Mouse (Mus musculus): ENCODE measurements around the gene Fbxl8. TPM values are rescaled to one million over a fixed set of nuclear protein-coding genes. Genes with fewer than 3 reads are reported as not detected.

Fbxl8 gene
- polyA plus RNA-seq, 1 experiment = 0.27 TPM

DNA sequence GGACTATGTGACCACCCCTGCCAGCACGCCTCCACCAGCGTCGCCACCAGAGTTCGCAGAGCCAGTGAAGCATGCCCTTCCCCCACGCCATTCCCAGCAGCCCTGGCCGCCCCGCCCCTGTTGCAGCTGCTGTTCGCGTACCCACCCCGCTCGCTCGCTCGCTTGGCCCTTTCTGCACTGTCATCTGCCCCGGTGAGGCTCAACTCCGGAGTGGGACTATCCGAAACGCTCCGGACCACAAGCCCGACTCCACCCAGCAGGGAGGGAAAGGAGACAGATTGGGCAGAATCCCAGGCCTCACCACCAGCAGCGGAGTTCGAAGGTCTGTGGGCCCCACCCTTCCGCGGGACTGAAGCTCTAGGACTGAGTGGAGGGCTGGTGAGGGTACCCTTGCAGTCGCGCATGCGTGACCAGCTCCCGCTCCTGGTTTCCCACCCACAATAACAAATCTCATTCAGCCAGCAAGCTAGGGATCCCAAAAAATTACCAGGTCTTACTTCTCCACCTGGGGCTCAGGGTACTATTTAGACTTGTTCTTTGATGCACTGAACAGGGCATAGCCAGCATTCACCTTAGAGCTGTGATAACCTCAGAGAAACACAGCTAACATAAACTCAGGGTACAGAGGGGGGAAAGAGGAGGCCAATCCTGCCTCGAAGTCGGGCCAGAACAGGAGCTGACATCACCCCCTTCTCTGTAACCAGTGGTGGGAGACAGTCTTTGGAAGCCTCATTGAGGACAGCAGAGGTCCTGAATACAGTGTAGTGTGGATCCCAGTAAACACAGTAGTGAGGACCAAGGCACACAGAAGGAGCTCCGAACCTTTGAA lies 12.1 kb downstream of the Fbxl8 start:
- no peaks in the 10 kb centered on the region for H3K36me3 ChIP-seq (ENCODE audit: control insufficient read depth)
- peak overlapping the region; percentile 28 for H3K4me3 ChIP-seq (replicated peaks)
- no peaks in the 10 kb centered on the region; the same call in 1 of the 2 replicates for H3K9me3 ChIP-seq (ENCODE audit: control insufficient read depth, low read length)
- H3K27me3 ChIP-seq (ENCODE audit: control insufficient read depth) = peaks cover 98% of the 10 kb centered on the region
- peaks cover 24% of the 10 kb centered on the region for H3K4me1 ChIP-seq (ENCODE audit: control insufficient read depth)
- TF ChIP-seq TAL1 (IDR thresholded peaks at IDR 0.05; ENCODE audit: low read length) = no peak
- TF ChIP-seq GATA1 (IDR thresholded peaks at IDR 0.05; ENCODE audit: low read length) = no peak

DNA sequence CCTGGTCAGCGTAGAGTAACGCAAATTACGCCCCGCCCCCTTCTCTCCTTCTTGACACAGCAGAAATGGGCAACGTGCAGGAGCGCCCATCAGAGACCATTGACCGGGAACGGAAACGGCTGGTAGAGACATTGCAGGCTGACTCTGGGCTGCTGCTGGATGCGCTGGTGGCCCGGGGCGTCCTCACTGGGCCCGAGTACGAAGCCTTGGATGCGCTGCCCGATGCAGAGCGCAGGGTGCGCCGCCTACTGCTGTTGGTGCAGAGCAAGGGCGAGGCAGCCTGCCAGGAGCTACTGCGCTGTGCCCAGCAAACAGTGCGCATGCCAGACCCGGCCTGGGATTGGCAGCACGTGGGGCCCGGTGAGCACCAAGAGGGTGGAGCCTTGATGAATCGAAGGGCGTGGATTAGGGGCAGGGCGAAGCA lies 14.5 kb downstream of the Fbxl8 start:
- peak overlapping the region; percentile 22 for H3K4me3 ChIP-seq (replicated peaks)
- H3K9me3 ChIP-seq (ENCODE audit: control insufficient read depth, low read length) = no peaks in the 10 kb centered on the region; the same call in 1 of the 2 replicates
- H3K4me1 ChIP-seq (ENCODE audit: control insufficient read depth) = peaks cover 38% of the 10 kb centered on the region
- peaks cover 90% of the 10 kb centered on the region for H3K27me3 ChIP-seq (ENCODE audit: control insufficient read depth)
- TF ChIP-seq GATA1 (IDR thresholded peaks at IDR 0.05; ENCODE audit: low read length) (no peak), TAL1 (IDR thresholded peaks at IDR 0.05; ENCODE audit: low read length) (no peak)
- H3K36me3 ChIP-seq (ENCODE audit: control insufficient read depth) = no peaks in the 10 kb centered on the region

DNA sequence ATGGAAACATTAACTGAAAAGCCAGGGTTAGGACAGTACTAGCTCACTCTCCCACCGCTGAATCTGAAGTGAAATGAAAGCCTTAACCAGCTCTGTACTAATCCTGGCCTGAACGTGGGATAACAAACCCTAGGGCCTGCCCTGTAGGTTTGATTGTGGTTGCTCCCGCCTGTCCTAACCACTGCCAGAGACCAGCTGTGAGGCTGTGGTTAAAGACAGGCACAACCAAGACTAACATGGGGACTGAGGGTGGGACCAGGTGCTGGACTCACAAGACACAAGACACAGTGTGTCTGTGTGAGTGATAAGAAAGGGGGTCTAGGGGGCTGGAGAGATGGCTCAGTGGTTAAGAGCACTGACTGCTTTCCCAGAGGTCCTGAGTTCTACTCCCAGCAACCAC lies 16.1 kb downstream of the Fbxl8 start:
- H3K9me3 ChIP-seq (ENCODE audit: control insufficient read depth, low read length) = no peaks in the 10 kb centered on the region; the same call in 1 of the 2 replicates
- peaks cover 85% of the 10 kb centered on the region for H3K27me3 ChIP-seq (ENCODE audit: control insufficient read depth)
- no peak overlapping the region for H3K4me3 ChIP-seq (replicated peaks)
- TF ChIP-seq TAL1 (IDR thresholded peaks at IDR 0.05; ENCODE audit: low read length) (no peak), GATA1 (IDR thresholded peaks at IDR 0.05; ENCODE audit: low read length) (no peak)
- peaks cover 38% of the 10 kb centered on the region for H3K4me1 ChIP-seq (ENCODE audit: control insufficient read depth)
- no peaks in the 10 kb centered on the region for H3K36me3 ChIP-seq (ENCODE audit: control insufficient read depth)

DNA sequence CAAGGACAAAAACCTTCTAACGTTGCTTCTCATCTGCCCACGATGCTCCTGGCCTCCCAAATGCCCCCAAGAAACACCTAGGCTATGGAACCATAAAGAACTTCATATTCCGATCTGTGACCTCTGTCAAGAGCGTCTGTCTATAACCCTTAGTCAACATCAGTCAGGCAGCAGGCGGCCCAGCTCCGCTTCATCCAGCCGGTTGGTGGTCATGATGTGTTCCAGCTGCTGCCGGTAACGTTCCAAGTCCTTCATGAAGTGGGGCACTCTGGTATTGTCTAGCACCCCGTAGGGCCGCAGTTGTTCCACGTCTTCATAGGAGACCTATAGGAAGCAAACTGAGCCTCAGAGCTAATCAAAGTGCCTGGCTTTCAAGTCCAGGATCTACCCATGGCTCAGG lies 17.4 kb downstream of the Fbxl8 start:
- peaks cover 27% of the 10 kb centered on the region for H3K4me1 ChIP-seq (ENCODE audit: control insufficient read depth)
- no peak for TF ChIP-seq TAL1 (IDR thresholded peaks at IDR 0.05; ENCODE audit: low read length)
- no peak for TF ChIP-seq GATA1 (IDR thresholded peaks at IDR 0.05; ENCODE audit: low read length)
- no peaks in the 10 kb centered on the region for H3K36me3 ChIP-seq (ENCODE audit: control insufficient read depth)
- no peaks in the 10 kb centered on the region; the same call in 1 of the 2 replicates for H3K9me3 ChIP-seq (ENCODE audit: control insufficient read depth, low read length)
- H3K27me3 ChIP-seq (ENCODE audit: control insufficient read depth) = peaks cover 84% of the 10 kb centered on the region
- no peak overlapping the region for H3K4me3 ChIP-seq (replicated peaks)

DNA sequence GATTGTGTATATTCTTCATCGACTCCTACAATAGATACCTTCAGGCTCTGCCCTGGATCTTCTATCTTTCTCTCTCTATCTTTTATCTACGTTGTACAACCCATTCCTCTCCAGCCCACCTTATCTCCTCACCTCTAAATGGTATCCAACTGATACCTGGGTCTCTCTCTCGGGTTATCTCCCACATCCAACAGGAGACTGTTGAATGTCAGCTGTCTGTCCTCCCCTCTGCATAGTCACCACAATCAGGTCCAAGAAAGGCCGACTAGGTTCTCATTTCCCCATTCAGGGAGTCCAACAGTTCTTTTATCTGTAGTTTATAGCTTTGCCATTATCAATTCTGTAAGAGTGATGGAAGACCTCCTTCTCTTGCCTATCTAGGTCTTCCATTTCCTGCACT lies 17.8 kb downstream of the Fbxl8 start:
- Histone ChIP-seq H3K27me3 (ENCODE audit: control insufficient read depth) (peaks cover 80% of the 10 kb centered on the region), H3K9me3 (ENCODE audit: control insufficient read depth, low read length) (no peaks in the 10 kb centered on the region; the same call in 1 of the 2 replicates), H3K4me1 (ENCODE audit: control insufficient read depth) (peaks cover 27% of the 10 kb centered on the region), H3K36me3 (ENCODE audit: control insufficient read depth) (no peaks in the 10 kb centered on the region), H3K4me3 (replicated peaks) (no peak overlapping the region)
- TF ChIP-seq GATA1 (IDR thresholded peaks at IDR 0.05; ENCODE audit: low read length) (no peak), TAL1 (IDR thresholded peaks at IDR 0.05; ENCODE audit: low read length) (no peak)

DNA sequence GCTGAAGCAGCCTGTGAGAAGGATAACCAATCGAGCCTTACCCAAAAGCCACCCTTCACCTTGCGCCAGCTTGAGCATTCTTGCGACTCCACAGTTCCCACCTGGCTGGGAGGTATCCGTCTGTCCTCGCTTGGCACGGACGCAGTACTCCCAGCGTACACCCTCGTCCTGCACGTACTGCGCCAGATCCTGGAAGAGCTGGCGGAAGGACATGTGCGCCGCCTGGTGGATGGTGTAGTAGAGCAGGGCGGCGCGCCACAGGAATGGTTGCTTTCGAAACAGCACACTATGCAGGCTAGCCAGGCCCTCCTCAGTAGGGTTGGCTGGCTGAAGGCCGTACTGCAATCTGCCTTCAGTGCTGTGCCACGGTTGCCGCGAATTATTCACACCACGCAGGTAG lies 18.6 kb downstream of the Fbxl8 start:
- Histone ChIP-seq H3K36me3 (ENCODE audit: control insufficient read depth) (no peaks in the 10 kb centered on the region), H3K27me3 (ENCODE audit: control insufficient read depth) (peaks cover 72% of the 10 kb centered on the region), H3K9me3 (ENCODE audit: control insufficient read depth, low read length) (no peaks in the 10 kb centered on the region; the same call in 1 of the 2 replicates), H3K4me1 (ENCODE audit: control insufficient read depth) (peaks cover 27% of the 10 kb centered on the region), H3K4me3 (replicated peaks) (peak overlapping the region; percentile 5)
- no peak for TF ChIP-seq TAL1 (IDR thresholded peaks at IDR 0.05; ENCODE audit: low read length)
- TF ChIP-seq GATA1 (IDR thresholded peaks at IDR 0.05; ENCODE audit: low read length) = no peak

DNA sequence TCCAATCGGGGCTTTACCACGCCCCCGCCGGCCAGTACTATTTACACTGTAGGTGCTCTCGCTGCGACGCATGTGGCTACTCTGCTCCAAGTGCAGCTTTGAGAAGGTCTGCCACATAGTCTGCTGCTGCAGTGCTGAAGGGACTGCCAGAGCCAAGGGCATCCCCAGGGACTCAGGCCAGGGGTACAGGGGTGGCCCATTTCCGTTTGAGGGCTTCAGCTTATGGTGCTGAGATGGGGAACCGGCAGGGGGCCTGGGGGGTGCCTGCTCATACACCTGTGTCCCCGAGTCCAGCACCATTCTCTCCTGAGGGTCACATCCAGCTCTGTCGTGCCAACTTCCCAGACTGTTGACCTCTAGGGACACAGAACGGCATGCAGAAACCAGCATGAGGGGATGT lies 21.1 kb downstream of the Fbxl8 start:
- Histone ChIP-seq H3K36me3 (ENCODE audit: control insufficient read depth) (no peaks in the 10 kb centered on the region), H3K4me3 (replicated peaks) (no peak overlapping the region), H3K9me3 (ENCODE audit: control insufficient read depth, low read length) (no peaks in the 10 kb centered on the region), H3K4me1 (ENCODE audit: control insufficient read depth) (peaks cover 33% of the 10 kb centered on the region), H3K27me3 (ENCODE audit: control insufficient read depth) (peaks cover 62% of the 10 kb centered on the region)
- TF ChIP-seq TAL1 (IDR thresholded peaks at IDR 0.05; ENCODE audit: low read length) = no peak
- TF ChIP-seq GATA1 (IDR thresholded peaks at IDR 0.05; ENCODE audit: low read length) = no peak

DNA sequence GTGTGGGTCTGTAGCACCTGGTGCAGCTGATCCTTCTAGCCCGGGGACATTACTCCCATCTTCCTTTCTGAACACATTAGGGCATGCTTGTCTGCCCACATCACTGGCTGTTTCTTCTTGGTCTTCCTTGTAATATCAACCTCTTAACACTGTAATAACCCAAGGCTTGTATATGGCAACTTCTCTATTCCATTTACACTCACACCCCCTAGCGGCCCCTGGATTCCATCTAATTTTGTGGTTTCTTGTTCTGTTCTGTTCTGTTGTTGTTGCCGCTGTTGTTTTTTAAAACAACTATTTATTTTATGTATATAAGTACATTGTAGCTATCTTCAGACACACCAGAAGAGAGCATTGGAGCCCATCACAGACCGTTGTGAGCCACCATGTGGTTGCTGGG lies 22.5 kb downstream of the Fbxl8 start:
- H3K4me1 ChIP-seq (ENCODE audit: control insufficient read depth) = peaks cover 40% of the 10 kb centered on the region
- H3K27me3 ChIP-seq (ENCODE audit: control insufficient read depth) = peaks cover 55% of the 10 kb centered on the region
- TF ChIP-seq GATA1 (IDR thresholded peaks at IDR 0.05; ENCODE audit: low read length) (no peak), TAL1 (IDR thresholded peaks at IDR 0.05; ENCODE audit: low read length) (no peak)
- no peak overlapping the region for H3K4me3 ChIP-seq (replicated peaks)
- no peaks in the 10 kb centered on the region for H3K9me3 ChIP-seq (ENCODE audit: control insufficient read depth, low read length)
- H3K36me3 ChIP-seq (ENCODE audit: control insufficient read depth) = no peaks in the 10 kb centered on the region

DNA sequence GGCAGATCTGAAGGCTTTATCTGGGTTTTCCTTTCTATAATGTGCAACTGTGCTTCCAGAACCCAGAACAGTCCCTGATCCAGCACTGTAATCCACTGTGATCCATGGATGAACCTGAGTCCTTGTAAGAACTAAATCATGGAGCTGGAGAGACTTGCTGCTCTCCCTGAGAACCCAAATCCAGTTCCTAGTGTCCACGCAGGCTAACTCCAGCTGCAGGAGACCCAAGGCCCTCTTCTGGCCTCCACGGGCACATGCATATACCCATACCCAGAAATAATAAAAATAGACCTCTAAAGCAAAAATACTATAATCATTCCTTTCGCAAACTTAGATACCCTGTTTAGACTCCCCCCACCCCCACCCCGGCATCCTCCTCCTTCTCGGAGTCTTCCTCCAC lies 23.8 kb downstream of the Fbxl8 start:
- H3K27me3 ChIP-seq (ENCODE audit: control insufficient read depth) = peaks cover 47% of the 10 kb centered on the region
- TF ChIP-seq TAL1 (IDR thresholded peaks at IDR 0.05; ENCODE audit: low read length) = no peak
- no peaks in the 10 kb centered on the region for H3K36me3 ChIP-seq (ENCODE audit: control insufficient read depth)
- H3K4me3 ChIP-seq (replicated peaks) = no peak overlapping the region
- H3K4me1 ChIP-seq (ENCODE audit: control insufficient read depth) = peaks cover 30% of the 10 kb centered on the region
- H3K9me3 ChIP-seq (ENCODE audit: control insufficient read depth, low read length) = no peaks in the 10 kb centered on the region

Measured in erythroblast, embryonic 14.5 days (primary cell).